Mouse (Mus musculus) small intestine, adult 2 months (tissue): ENCODE measurements around the gene Tspyl1. TPM values are rescaled to one million over a fixed set of nuclear protein-coding genes. Genes with fewer than 3 reads are reported as not detected.

Experiments used
- H3K27ac ChIP-seq: fragments of 200-500 bp; 2 replicates; pipeline ENCODE4 v1.5.1; 2012; ENCODE audit warnings: low read depth, low read length, control low read depth, inconsistent platforms; ENCODE audit not compliant: insufficient read depth
- H3K27me3 ChIP-seq: fragments of 200-500 bp; 2 replicates; pipeline ENCODE4 v1.6.1; 2012; ENCODE audit warnings: mild to moderate bottlenecking, moderate library complexity, low read length, inconsistent platforms; ENCODE audit not compliant: control insufficient read depth, insufficient read depth
- H3K36me3 ChIP-seq: fragments of 200-500 bp; 2 replicates; pipeline ENCODE4 v1.6.1; 2012; ENCODE audit warnings: mild to moderate bottlenecking, low read length, control low read depth, inconsistent platforms; ENCODE audit not compliant: control insufficient read depth, insufficient read depth
- H3K4me1 ChIP-seq: fragments of 200-500 bp; 2 replicates; pipeline ENCODE4 v1.6.1; 2012; ENCODE audit warnings: low read length, inconsistent platforms, mixed read lengths; ENCODE audit not compliant: control insufficient read depth, insufficient read depth, insufficient read length
- H3K4me3 ChIP-seq: fragments of 200-500 bp; 2 replicates; pipeline ENCODE4 v1.5.1; 2012; ENCODE audit warnings: low read depth, mild to moderate bottlenecking, control low read depth, inconsistent platforms, low read length, moderate library complexity
- CTCF ChIP-seq: fragments of 200-500 bp; IDR thresholded peaks from 2 replicates; pipeline ENCODE4 v1.5.1; 2012; ENCODE audit warnings: low read depth, mild to moderate bottlenecking, control low read depth, inconsistent platforms, low read length, moderate library complexity, mixed read lengths; ENCODE audit not compliant: insufficient replicate concordance, insufficient read length; ENCODE audit errors: extremely low read depth
- POLR2A ChIP-seq: fragments of 200-500 bp; IDR thresholded peaks from 2 replicates; pipeline ENCODE4 v1.6.1; 2012; ENCODE audit warnings: low read depth, mild to moderate bottlenecking, control low read depth, inconsistent platforms, low read length, moderate library complexity
- WGBS: fragments of 180-500 bp; shearing (Covaris S2); methylation state at CpG from one replicate; pipeline ENCODE4 v1.1.7; 2018; 5-methylcytosine and 5-hydroxymethylcytosine counted together
- polyA plus RNA-seq: library from polyadenylated mRNA; depleted of rRNA; stranded (reverse); fragments of >200 nt; gene quantifications from 2 replicates; pipeline ENCODE4 v1.2.3, GENCODE M21; 2012; rRNA removed

Tspyl1 gene
- polyA plus RNA-seq = 9.9 and 16.6 TPM in 2 replicates

DNA sequence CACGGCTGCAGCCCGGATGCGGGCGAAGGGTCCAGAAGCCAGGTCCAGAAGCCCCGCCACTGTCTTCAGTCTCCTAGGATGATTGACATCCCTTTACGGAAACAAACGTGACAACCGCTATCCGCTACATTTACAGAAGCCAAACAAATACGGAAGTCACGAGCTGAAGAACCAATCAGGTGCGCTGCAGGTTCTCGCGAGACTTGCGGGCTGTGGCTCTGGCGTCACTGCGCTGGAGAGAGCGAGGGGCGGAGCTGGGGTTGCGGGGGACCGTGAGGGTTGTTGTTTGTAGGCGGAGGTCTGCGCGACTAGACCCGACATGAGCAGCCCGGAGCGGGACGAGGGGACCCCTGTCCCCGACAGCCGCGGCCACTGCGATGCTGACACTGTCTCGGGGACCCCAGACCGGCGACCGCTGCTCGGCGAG is at the start of gene Tspyl1:
Gene Tspyl1 (plus strand): TSS at position 229 of the 427 bp plus-strand sequence.
- Histone ChIP-seq H3K27me3 (no peaks in the 10 kb centered on the region), H3K4me3 (peak within 1 kb of the TSS; percentile 92), H3K27ac (peak within 1 kb of the TSS; percentile 71), H3K36me3 (no peaks in the 10 kb centered on the region), H3K4me1 (peaks cover 5% of the 10 kb centered on the region; the same call in 1 of the 2 replicates)
- WGBS = under 1% methylated on average over 38 of the region's 38 CpGs
- peak; percentile 73 for TF ChIP-seq POLR2A
- TF ChIP-seq CTCF = no peak

DNA sequence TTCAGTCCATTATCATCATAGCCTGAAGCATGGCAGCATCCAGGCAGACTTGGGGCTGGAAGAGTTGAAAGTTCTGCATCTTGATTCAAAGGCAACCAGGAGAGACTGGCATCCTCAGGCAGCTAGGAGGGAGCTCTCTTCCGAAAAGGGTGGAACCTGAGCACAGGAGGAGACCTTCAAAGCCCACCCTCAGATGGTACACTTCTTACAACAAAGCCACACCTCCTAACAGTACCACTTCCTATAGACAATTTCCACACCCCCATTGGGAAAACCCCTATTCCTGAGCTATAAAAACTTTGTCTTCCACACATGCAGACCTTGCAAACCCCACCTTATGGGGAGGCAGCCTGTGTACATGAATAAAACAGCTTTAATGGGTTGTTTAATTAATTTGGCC is 48.6 kb upstream of the Tspyl1 start:
- Histone ChIP-seq H3K27ac (no peak overlapping the region), H3K4me1 (no peaks in the 10 kb centered on the region), H3K36me3 (no peaks in the 10 kb centered on the region), H3K27me3 (no peaks in the 10 kb centered on the region), H3K4me3 (no peak overlapping the region)
- TF ChIP-seq POLR2A = no peak
- TF ChIP-seq CTCF = no peak
- 68% methylated on average over 1 of the region's 1 CpGs for WGBS

DNA sequence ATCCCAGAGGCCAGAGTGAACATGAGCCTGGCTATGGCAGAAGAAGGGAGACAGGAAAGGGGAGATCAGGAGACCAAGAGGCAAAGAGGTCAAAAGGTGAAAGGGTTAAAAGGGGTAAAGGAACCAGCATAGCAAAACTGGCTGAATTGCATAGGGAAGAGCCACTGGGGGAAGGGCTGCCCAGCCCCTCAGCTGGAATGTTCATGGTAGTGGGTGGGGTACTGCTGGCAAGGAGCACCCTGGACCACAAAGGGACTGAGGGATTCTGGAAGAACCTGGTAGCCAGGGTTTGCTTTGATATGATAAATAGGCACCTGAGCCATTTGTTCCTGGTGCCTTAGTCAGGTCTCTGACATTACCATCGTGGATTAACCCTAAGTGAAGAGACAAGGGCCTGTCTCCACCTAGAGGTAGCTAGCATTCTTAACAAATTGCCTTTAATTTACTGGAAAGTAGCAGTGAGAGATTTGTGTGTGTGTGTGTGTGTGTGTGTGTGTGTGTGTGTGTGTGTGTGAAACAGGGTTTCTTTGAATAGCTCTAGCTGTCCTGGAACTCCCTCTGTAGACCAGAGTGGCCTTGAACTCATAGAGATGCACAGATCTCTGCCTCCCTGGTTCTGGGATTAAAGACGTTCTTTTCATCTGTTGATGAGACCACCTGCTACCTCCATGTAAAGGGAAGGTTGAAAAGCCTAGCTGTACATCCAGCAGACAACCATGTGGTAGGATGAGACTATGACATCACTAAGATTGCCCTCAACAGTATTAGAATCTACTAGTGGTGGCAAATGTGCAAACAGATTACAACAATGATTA is 47.9 kb upstream of the Tspyl1 start:
- TF ChIP-seq POLR2A (no peak), CTCF (no peak)
- Histone ChIP-seq H3K4me1 (no peaks in the 10 kb centered on the region), H3K36me3 (no peaks in the 10 kb centered on the region), H3K4me3 (no peak overlapping the region), H3K27me3 (no peaks in the 10 kb centered on the region), H3K27ac (no peak overlapping the region)
- WGBS = 30% methylated on average over 2 of the region's 2 CpGs

DNA sequence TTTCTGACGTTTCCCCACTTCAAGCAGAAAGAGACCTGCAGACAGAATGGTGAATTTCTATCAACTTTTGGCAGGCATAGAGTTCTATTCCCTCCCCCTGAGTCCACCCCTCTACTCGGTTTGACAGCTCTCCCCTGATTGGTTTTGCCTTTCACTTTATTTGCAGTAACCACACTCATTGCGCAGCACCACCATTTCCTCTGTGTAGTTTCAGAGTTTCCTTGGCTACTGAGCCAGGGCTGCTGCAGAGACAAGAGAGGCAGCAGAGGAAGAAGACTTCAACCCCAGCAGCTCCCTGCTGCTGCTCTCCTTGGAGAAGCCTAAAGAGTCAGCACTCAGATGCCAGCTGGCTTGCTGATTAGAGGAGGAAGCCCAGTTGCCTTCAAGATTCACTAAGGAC is 46.6 kb upstream of the Tspyl1 start:
- 25% methylated on average over 3 of the region's 3 CpGs for WGBS
- Histone ChIP-seq H3K27me3 (no peaks in the 10 kb centered on the region), H3K27ac (no peak overlapping the region), H3K4me3 (no peak overlapping the region), H3K4me1 (no peaks in the 10 kb centered on the region), H3K36me3 (no peaks in the 10 kb centered on the region)
- TF ChIP-seq CTCF (no peak), POLR2A (no peak)

DNA sequence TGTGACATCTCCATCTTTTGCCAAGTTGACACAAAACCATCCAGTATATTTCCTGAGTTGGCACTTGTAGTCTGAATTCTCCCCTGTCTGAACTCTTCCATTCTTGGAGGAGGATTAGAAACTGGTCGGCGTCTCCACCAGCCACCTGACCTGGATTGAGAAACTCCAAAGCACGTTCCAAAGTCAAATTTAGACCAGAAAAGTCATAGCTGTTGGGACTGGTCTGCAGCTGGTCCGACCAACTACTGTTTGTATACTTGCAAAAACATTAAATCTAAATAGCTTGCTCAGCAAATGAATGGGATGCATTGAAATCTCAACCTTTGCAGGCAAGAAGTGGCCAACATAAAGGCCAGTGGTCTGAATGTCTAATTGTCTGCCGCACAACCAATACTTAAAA is 45.4 kb upstream of the Tspyl1 start:
- 80% methylated on average over 5 of the region's 5 CpGs for WGBS
- H3K4me3 ChIP-seq = no peak overlapping the region
- no peak for TF ChIP-seq CTCF
- TF ChIP-seq POLR2A = no peak
- H3K27ac ChIP-seq = no peak overlapping the region
- H3K36me3 ChIP-seq = no peaks in the 10 kb centered on the region
- no peaks in the 10 kb centered on the region for H3K4me1 ChIP-seq
- no peaks in the 10 kb centered on the region for H3K27me3 ChIP-seq

DNA sequence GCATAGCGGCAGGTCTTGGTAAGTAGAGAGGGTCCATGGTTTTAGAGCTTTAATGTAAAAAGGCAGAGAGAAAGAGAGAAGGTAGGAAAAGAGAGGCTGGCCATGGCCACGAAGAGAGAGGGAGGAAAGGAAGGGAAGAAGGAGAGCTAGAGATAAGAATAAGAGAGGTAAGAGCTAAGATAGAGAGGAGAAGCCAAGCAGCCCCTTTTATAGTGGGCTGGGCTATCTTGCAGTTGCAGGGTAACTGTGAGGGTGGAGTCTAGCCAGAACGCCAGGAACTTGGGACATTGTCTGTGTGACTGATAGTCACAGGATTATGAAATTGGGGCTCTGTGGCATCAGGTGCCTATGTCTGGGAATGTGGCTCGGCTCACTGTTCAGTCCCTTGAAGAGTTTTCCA is 43.5 kb upstream of the Tspyl1 start:
- Histone ChIP-seq H3K4me1 (no peaks in the 10 kb centered on the region), H3K27me3 (no peaks in the 10 kb centered on the region), H3K4me3 (no peak overlapping the region), H3K36me3 (no peaks in the 10 kb centered on the region), H3K27ac (no peak overlapping the region)
- 59% methylated on average over 4 of the region's 4 CpGs for WGBS
- TF ChIP-seq CTCF (no peak), POLR2A (no peak)

DNA sequence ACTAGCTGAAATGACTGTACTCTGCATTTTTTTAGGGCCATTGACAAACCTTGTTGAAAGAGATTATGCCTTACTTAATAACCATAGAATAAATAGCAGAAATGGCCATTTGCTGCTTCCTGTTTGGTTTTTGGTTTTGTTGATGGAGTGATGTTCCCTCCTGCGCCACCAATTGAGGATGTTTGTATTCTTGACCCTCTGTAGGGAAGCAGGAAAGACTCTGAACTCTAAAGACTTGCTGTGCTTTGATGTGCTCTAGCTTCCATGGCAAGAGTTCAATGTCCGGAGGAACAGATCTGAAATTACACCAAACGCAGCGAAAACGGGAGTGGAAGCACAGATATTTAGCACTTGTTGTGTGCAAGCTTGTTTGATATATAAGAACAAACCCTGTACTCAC is 37.2 kb upstream of the Tspyl1 start:
- Histone ChIP-seq H3K36me3 (no peaks in the 10 kb centered on the region), H3K27me3 (no peaks in the 10 kb centered on the region), H3K4me1 (no peaks in the 10 kb centered on the region), H3K4me3 (no peak overlapping the region), H3K27ac (no peak overlapping the region)
- TF ChIP-seq CTCF = no peak
- no peak for TF ChIP-seq POLR2A
- 58% methylated on average over 5 of the region's 5 CpGs for WGBS
